Mouse (Mus musculus) embryonic facial prominence, embryonic 10.5 days (tissue): ENCODE measurements at regions not wholly inside any gene's neighbourhood (a gene's known extent, or its start where the extent isn't known, plus 50 kb on each side); places are given as distances from the start of the nearest gene placed in this dataset.

Source experiments
- DNase-seq: peaks from one replicate; pipeline ENCODE4 v3.0.0-alpha.2; 2017; ENCODE audit warnings: low spot score
- H3K27ac ChIP-seq: fragments of 300-500 bp; sonication (generic); replicated peaks from 2 replicates; pipeline ENCODE4 v1.5.1; 2016; ENCODE audit warnings: mild to moderate bottlenecking
- H3K27me3 ChIP-seq: fragments of 300-500 bp; sonication (generic); replicated peaks from 2 replicates; pipeline ENCODE4 v1.6.1; 2016; ENCODE audit warnings: low read depth, mild to moderate bottlenecking; ENCODE audit not compliant: poor library complexity, severe bottlenecking
- H3K36me3 ChIP-seq: fragments of 300-500 bp; sonication (generic); replicated peaks from 2 replicates; pipeline ENCODE4 v1.6.1; 2016; ENCODE audit warnings: mild to moderate bottlenecking, moderate library complexity
- H3K4me1 ChIP-seq: fragments of 300-500 bp; sonication (generic); 2 replicates; pipeline ENCODE4 v1.6.1; 2016
- H3K4me3 ChIP-seq: fragments of 300-500 bp; sonication (generic); 2 replicates; pipeline ENCODE4 v1.5.1; 2016; ENCODE audit warnings: mild to moderate bottlenecking, moderate library complexity
- H3K9me3 ChIP-seq: fragments of 300-500 bp; sonication (generic); 2 replicates; pipeline ENCODE4 v1.6.1; 2016; ENCODE audit warnings: mild to moderate bottlenecking
- whole genome bisulfite sequencing: fragments of 180-500 bp; shearing (Covaris S2); methylation state at CpG from one replicate; pipeline ENCODE4 v1.1.7; 2016; 5-methylcytosine and 5-hydroxymethylcytosine counted together

GRCm38 (mm10) chr17:49149896-49150295, 217.7 kb downstream of the Lrfn2 start:
- H3K27me3 ChIP-seq: no peaks in the 10 kb centered on the region
- no peak overlapping the region for H3K27ac ChIP-seq
- no peaks in the 10 kb centered on the region for H3K36me3 ChIP-seq
- H3K9me3 ChIP-seq: no peaks in the 10 kb centered on the region
- DNase-seq: no peak
- H3K4me1 ChIP-seq: no peaks in the 10 kb centered on the region
- no peak overlapping the region for H3K4me3 ChIP-seq
- WGBS: 82% methylated on average over 4 of the region's 4 CpGs

DNA sequence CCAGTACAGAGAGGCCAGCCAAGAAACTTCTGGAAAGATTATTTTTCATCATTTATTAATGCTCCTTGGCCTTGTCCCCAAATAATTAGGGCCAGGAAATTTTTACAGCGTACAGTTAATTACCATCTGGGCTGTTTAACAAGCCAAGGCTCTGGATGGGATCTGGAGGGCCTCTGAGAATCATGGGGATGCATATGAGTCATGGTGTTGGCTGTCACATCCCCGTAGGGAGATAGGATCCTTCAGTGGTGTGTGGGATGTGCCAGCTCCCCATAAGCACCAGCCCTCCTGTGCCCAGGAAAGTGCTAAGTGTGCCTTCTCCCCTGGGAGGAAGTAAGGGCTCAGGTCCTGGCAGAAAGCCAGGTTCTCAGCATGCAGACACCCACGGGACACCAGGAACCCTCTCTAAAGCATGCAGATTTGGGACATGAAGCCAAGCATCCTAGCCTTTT, 218.8 kb downstream of the Lrfn2 start:
- Histone ChIP-seq H3K36me3 (no peaks in the 10 kb centered on the region), H3K4me3 (no peak overlapping the region), H3K27ac (no peak overlapping the region), H3K9me3 (no peaks in the 10 kb centered on the region), H3K4me1 (no peaks in the 10 kb centered on the region), H3K27me3 (no peaks in the 10 kb centered on the region)
- no peak for DNase-seq
- 79% methylated on average over 3 of the region's 3 CpGs for WGBS

DNA sequence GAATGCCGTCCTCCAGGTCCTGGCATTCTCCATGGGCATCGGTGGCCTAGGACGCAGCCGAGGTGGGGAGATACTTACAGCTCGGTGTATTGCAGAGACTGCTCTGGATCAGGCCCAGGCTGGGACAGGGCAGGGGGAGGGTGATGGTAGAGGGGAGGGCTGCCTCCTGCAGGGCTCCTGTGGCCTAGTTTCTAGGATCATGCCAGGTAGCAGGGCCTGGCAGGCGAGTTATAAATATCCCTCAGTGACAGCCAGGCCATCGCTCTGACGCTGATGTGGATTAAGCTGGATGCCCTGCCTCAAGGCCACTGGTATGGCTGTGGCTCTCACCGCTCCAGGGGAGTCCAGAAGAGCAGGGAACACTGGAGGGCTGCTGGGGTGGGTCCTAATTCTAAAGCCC, 221.8 kb downstream of the Lrfn2 start:
- no peak overlapping the region for H3K27ac ChIP-seq
- H3K4me3 ChIP-seq: no peak overlapping the region
- no peaks in the 10 kb centered on the region for H3K9me3 ChIP-seq
- WGBS: 87% methylated on average over 9 of the region's 9 CpGs
- H3K36me3 ChIP-seq: no peaks in the 10 kb centered on the region
- DNase-seq: no peak
- no peaks in the 10 kb centered on the region for H3K4me1 ChIP-seq
- no peaks in the 10 kb centered on the region for H3K27me3 ChIP-seq

- no peak for DNase-seq
- H3K9me3 ChIP-seq: no peaks in the 10 kb centered on the region
- no peaks in the 10 kb centered on the region for H3K4me1 ChIP-seq
- 70% methylated on average over 9 of the region's 9 CpGs for WGBS
- no peaks in the 10 kb centered on the region for H3K27me3 ChIP-seq
- no peaks in the 10 kb centered on the region for H3K36me3 ChIP-seq
- no peak overlapping the region for H3K27ac ChIP-seq
- no peak overlapping the region for H3K4me3 ChIP-seq
Observed at GRCm38 (mm10) chr17:49155001-49155515, 222.9 kb downstream of the Lrfn2 start.

DNA sequence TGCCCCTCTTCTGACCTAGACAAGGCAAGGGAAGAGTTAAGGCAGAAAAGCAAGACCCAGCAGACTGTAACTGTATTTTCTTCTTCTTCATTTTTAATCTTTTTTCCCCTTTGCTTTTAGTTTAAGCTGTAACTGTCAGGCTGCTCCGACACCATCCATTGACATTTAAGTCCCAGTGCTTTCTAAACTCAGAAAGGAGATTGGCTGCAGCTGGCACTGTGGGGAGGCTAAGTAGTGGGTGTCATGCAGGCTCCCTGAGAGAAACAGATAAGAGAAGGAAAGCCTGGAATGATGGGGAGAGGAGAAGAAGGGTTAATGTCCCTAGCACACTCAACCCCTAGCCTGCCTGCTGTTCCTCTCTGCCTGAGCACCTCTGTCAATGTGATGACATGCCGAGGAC, 225.4 kb downstream of the Lrfn2 start:
- H3K27ac ChIP-seq: no peak overlapping the region
- DNase-seq: no peak
- no peak overlapping the region for H3K4me3 ChIP-seq
- H3K9me3 ChIP-seq: no peaks in the 10 kb centered on the region
- H3K4me1 ChIP-seq: no peaks in the 10 kb centered on the region
- no peaks in the 10 kb centered on the region for H3K27me3 ChIP-seq
- H3K36me3 ChIP-seq: no peaks in the 10 kb centered on the region
- WGBS: 81% methylated on average over 2 of the region's 2 CpGs

- peaks cover 16% of the 10 kb centered on the region for H3K4me1 ChIP-seq
- H3K4me3 ChIP-seq: peak overlapping the region; percentile 54
- WGBS: 7% methylated on average over 20 of the region's 20 CpGs
- no peak overlapping the region for H3K27ac ChIP-seq
- no peaks in the 10 kb centered on the region for H3K36me3 ChIP-seq
- DNase-seq: peak; percentile 52
- H3K27me3 ChIP-seq: peaks cover 45% of the 10 kb centered on the region
- no peaks in the 10 kb centered on the region for H3K9me3 ChIP-seq
Observed at GRCm38 (mm10) chr17:49171252-49172047, 239.3 kb downstream of the Lrfn2 start.

DNA sequence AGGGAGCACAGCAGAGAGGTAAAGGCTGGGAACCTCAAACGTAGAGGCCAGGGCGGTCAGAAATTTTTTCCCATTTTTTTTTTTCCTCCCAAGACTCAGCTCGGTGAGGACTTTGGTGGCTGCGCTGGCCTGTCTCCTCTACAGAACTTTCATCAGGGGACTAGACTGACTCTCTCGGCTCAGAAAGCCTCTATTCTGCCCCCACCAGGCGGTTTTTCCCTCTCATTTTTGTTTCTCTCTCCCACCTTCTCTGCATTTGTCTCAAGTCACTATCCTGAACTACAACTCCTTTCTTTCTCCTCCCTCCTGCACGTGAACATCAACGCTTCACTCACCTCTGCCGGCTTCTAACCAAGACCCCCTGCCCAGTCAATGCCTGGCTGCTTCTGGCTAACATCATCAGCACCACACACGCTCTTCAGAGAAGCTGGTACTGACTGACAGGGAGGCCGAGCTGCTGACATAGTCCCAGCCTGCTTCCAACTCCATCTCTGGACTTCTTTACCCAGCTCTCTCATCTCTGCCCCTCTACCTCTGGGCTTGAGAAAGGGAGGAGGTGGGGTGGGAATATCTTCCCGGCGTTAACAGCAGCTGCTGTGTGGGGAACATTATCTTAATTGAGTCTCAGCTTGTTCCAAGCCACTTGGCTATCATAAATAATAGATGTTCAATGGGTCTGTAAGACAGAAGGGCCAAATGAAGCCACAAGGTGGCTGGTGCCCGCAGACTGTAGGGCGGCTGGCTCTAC, 240.0 kb downstream of the Lrfn2 start:
- peak overlapping the region; percentile 54 for H3K4me3 ChIP-seq
- no peak overlapping the region for H3K27ac ChIP-seq
- no peaks in the 10 kb centered on the region for H3K36me3 ChIP-seq
- peaks cover 16% of the 10 kb centered on the region for H3K4me1 ChIP-seq
- H3K9me3 ChIP-seq: no peaks in the 10 kb centered on the region
- peak; percentile 23 for DNase-seq
- H3K27me3 ChIP-seq: peaks cover 45% of the 10 kb centered on the region
- WGBS: 15% methylated on average over 15 of the region's 15 CpGs

DNA sequence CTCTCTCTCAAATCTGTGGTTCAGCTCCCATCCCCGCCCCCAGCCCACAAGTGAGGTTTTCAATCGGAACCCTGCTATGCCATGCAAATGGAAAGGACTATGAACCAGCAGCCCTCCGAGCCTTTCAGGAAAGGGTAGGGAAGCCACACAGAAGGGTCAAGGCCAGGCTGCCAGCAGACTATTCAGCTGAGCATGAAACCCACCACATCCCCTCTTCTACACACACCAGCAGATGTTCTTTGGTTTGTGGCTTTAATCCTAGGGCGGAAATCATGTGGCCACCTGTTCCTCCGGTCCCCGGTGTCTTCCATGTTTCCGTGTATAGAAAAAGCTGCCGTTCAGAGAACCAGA, 240.6 kb downstream of the Lrfn2 start:
- peaks cover 45% of the 10 kb centered on the region for H3K27me3 ChIP-seq
- H3K27ac ChIP-seq: no peak overlapping the region
- 66% methylated on average over 8 of the region's 8 CpGs for WGBS
- H3K36me3 ChIP-seq: no peaks in the 10 kb centered on the region
- no peaks in the 10 kb centered on the region for H3K9me3 ChIP-seq
- DNase-seq: no peak
- H3K4me1 ChIP-seq: peaks cover 16% of the 10 kb centered on the region
- H3K4me3 ChIP-seq: no peak overlapping the region

GRCm38 (mm10) chr17:49177966-49178731, 246.0 kb downstream of the Lrfn2 start:
- Histone ChIP-seq H3K27me3 (peaks cover 27% of the 10 kb centered on the region), H3K4me3 (no peak overlapping the region), H3K27ac (no peak overlapping the region), H3K36me3 (no peaks in the 10 kb centered on the region), H3K4me1 (no peaks in the 10 kb centered on the region), H3K9me3 (no peaks in the 10 kb centered on the region)
- 77% methylated on average over 6 of the region's 6 CpGs for WGBS
- DNase-seq: no peak

DNA sequence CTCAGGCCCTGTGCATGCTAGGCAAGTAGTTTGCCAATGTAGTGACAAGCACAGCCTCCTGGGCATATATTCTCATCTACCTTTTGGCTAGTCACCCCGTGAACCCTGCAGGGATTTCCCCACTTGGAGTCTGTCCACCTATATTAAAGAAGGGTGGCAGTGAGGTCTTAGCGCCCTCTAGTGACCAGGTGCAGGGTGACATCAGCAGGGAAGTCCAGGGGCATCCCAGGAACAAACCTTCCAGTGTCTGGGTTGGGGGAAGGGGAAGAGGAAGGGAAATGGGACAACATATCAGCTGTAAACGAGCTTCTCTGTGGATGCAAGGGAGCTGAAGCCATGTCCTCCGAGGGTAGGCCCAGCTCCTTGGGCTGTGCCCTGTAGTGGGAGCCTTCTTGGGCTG, 245.7 kb upstream of the Mocs1 start:
- Histone ChIP-seq H3K27ac (no peak overlapping the region), H3K36me3 (no peaks in the 10 kb centered on the region), H3K4me1 (no peaks in the 10 kb centered on the region), H3K27me3 (peaks cover 15% of the 10 kb centered on the region; the same call in 1 of the 2 replicates), H3K9me3 (no peaks in the 10 kb centered on the region), H3K4me3 (no peak overlapping the region)
- WGBS: 10% methylated on average over 4 of the region's 4 CpGs
- DNase-seq: peak; percentile 67

- H3K27me3 ChIP-seq: peaks cover 15% of the 10 kb centered on the region; the same call in 1 of the 2 replicates
- H3K4me3 ChIP-seq: no peak overlapping the region
- H3K27ac ChIP-seq: no peak overlapping the region
- DNase-seq: no peak
- H3K36me3 ChIP-seq: no peaks in the 10 kb centered on the region
- H3K4me1 ChIP-seq: no peaks in the 10 kb centered on the region
- no peaks in the 10 kb centered on the region for H3K9me3 ChIP-seq
- WGBS: 73% methylated on average over 3 of the region's 3 CpGs
Observed at GRCm38 (mm10) chr17:49183917-49184316, 244.2 kb upstream of the Mocs1 start.

DNA sequence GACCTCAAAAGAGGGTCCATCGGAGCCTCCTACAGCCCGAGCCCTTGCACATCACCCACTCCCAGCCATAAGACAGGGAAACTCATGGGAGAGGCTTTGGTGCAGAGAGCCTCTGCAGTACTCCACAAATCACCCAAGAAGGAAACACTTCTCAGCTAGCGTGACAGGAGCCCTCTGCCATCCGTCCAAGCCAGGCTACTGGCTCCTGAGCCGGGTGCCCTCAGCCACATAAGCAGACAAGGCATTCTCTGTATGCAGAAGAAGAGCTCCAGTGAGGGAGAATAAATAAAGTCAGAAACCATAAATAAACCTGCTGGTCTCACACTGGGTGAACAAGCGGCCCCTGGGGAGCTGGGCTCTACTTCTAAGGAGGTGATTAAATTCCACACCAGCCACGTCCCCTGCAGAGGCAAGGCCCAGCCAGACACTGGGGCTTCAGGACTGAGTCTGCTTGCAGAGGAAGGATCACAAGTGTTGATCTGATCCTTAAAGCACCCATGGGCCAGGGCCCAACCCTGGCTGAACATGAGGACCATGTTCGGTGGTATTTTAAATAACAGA, 243.0 kb upstream of the Mocs1 start:
- Histone ChIP-seq H3K27me3 (peaks cover 15% of the 10 kb centered on the region; the same call in 1 of the 2 replicates), H3K27ac (no peak overlapping the region), H3K9me3 (no peaks in the 10 kb centered on the region), H3K36me3 (no peaks in the 10 kb centered on the region), H3K4me3 (no peak overlapping the region), H3K4me1 (no peaks in the 10 kb centered on the region)
- WGBS: 42% methylated on average over 8 of the region's 8 CpGs
- no peak for DNase-seq
